Mouse (Mus musculus) erythroblast, adult 5-6 weeks (primary cell): ENCODE data around the gene Fkbp9. TPM values are rescaled to one million over a fixed set of nuclear protein-coding genes. Genes with fewer than 3 reads are reported as not detected.
A peak's percentile ranks its signal among the peaks of the same experiment; 100 is the strongest.
"Not testable (repeated sequence)": the region's sequence is repeated elsewhere in the genome, so short reads cannot be mapped to it uniquely, and the experiment has no call there.

Experiments used
- ATAC-seq: replicated peaks from 2 replicates; pipeline ENCODE4 v1.8.0; 2016; ENCODE audit warnings: moderate number of reproducible peaks, mild to moderate bottlenecking, moderate TSS enrichment, inconsistent platforms; ENCODE audit not compliant: poor library complexity, low FRiP score, severe bottlenecking
- total RNA-seq, 2 experiments: library from RNA; stranded (forward) in 1 of 2; stranded (reverse) in 1 of 2; fragments of 150-400 nt in 1 of 2; fragments of 200-764, 138-1000 nt in 1 of 2; gene quantifications; 2 replicates each; pipeline versions ENCODE4 v1.2.3 to v1.2.4; 2015 to 2017; ENCODE audit warnings: low replicate concordance in 2 of 2

Gene Fkbp9
- total RNA-seq, 2 experiments from 2014 or later: 2.5 TPM; not detected in 1

DNA sequence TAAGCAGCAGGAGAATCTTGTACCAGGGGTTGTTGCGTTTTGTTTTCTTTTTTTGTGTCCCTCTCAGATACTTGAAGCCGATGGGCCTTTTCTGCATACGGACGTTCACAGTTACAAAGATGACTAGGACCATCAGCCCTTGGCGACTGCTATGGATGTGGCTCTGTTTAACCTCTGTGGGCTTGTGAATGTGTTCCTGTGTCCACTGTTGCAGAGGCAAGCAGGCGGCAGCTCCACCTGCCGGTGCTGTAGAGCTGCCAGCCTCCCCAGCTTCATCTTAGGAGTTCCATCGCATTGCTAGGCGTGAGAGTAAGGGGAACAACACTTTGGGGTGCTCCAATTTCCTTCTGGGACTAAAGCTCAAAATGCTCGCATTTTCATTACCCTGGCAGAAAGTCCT, 3.7 kb downstream of the Fkbp9 start:
- ATAC-seq: no peak

GRCm38 (mm10) chr6:56837166-56837565, 5.3 kb downstream of the Fkbp9 start:
- no peak for ATAC-seq

DNA sequence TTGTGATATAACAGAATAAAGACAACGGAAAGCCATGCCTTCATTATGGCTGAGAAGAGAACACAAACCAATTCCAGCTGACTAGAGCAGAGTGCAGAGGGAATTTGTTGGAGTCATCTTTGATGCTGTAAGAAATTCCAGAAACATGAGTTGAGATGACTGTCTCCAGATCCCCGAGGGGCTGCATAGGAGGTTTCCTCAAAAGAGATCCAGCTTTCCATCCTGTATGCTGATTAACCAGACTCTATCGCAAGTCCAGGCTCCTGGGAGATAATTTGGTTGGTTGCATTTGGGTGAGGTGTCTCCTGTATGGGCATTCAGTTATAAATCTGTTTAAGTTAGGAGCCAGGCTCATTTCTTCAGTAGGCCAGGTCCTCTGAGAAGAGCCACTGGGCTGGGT, 5.8 kb downstream of the Fkbp9 start:
- ATAC-seq: no peak

DNA sequence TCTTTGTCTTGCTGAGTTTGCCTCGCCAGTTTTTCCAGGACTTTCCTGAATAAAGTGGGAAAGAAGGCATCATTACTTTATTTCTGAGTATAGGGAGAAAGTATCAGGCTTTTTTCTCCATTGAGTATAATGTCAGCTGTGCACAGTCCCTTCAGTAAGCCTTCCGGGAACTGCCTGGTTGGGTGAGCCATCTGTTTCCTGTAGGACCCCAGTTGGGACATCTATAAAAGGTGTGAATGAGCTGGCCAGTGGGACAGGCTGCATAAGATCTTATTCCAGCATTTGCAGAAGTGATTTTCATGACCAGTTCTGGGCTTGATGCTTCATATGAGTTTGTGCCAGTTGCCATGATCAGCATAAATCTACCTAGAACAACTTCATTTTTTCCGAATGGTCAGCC, 11.4 kb downstream of the Fkbp9 start:
- ATAC-seq: no peak

- ATAC-seq: peak; percentile 66
Measured at GRCm38 (mm10) chr6:56844365-56844764, 12.5 kb downstream of the Fkbp9 start.

- no peak for ATAC-seq
Measured at GRCm38 (mm10) chr6:56848974-56849373, 17.1 kb downstream of the Fkbp9 start.

DNA sequence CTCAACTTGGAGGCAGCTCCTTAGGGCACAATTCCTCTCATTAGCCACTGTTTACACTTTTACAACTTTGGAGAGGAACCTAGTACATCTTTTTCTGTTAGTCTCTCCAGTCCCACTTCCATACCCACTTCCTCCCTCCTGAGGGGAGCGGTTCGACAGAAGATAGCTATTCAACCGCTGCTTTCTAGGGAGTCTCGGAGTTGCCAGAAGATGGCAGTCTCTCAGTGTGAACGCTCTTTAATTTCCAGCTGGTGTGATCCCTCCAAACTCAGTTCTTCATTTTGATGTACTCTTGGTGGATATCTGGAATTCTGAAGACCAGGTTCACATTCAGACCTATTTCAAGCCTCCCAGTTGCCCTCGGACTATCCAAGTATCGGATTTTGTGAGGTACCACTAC, 18.5 kb downstream of the Fkbp9 start:
- no peak for ATAC-seq

- ATAC-seq: no peak
Measured at GRCm38 (mm10) chr6:56854803-56855202, 22.9 kb downstream of the Fkbp9 start.

DNA sequence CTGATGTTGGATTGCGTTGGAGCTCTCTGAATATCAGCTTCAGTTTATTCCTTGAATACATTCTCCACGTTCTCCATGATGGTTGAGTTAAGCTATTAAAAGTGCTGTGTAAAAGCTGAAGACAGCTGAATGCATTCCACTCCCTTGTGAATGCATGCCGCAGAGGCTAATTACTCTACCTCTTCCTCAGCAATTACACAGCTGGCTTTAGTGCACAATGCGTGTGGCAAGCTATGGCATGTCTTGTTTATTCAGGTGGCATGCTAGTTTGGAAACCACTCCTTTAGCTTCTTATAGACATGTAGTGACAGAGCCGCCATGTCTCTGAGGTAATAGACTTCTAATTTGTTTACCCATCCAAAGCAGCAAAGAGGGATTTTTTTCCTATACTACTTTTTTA, 24.9 kb downstream of the Fkbp9 start:
- no peak for ATAC-seq

DNA sequence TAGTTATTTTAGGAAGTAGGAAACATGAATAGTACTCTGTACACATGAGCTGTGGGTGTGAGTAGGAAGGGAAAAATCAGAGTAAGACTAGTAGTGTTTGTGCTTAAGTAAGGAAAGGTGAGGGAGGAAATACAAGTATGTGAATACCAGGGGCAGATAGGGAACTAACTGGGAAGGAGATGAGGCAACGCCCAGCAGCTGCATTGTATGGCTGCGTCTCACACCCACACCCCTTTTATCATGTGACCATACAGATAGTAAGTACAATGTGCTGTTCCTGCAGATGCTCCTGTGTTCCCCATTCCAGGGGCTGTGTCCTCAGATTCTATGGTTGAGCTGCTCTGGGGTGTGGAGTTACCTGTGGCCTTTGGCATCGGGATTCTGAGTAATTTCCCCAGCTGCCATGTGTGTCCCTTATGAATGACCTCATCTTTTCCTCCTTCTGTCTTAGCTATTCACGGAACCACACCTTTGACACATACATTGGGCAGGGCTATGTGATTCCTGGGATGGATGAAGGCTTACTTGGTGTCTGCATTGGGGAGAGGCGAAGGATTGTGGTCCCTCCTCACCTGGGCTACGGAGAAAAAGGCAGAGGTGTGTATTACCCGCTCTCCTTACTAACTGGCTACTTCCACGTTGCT, 28.5 kb downstream of the Fkbp9 start:
- ATAC-seq: peak; percentile 39

DNA sequence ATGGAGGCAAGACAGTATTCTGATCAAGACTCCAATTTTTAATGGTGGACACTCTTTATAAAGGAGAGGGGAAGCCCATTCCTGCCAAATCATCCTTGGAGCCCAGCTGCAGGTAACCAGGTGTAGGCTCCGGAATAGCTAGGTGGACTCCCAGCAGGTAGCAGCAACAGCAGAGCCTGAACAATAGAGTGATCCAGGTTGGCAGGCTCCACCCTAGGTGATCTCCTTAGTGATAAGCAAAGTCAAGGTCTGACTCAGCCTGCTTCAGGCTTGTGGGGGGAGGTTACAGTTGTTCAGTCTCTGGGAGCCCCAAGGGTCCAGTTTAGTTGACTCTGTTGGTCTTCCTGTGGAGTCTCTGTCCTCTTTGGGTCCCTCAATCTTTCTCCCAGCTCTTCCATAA, 35.0 kb downstream of the Fkbp9 start:
- not testable (repeated sequence) for ATAC-seq

DNA sequence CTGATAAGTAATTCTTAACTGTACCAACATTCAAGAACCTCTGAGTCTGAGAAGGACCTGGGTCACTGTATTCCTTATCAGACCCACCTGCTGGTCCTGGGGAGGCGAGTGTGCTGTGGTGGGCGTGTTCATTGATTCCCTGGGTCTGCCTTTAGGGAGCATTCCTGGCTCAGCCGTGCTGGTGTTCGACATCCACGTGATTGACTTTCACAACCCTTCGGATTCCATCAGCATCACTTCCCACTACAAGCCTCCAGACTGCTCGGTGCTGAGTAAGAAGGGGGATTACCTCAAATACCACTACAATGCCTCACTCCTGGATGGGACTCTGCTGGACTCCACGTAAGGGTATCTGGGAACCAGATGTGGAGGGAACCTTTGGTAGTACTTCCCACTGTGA, 36.7 kb downstream of the Fkbp9 start:
- no peak for ATAC-seq

DNA sequence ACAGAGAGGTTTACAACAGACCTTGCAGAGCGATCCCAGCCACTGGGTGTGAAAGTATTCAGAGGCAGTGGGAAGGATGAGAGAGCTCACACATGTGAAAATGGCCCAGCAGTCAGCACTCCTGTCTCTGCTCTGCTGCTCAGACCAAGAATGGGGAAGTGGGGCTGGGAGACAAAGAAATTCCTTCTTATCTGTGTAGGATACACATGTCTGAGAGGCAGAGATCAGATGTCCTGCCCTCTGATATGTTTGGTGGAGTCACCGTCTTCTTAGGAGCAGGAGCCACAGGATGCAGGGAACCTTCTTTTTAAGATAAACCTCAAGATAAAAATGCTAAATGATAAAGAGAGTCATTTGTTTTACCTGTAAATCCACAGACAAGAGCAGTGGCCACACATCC, 38.2 kb downstream of the Fkbp9 start:
- no peak for ATAC-seq

DNA sequence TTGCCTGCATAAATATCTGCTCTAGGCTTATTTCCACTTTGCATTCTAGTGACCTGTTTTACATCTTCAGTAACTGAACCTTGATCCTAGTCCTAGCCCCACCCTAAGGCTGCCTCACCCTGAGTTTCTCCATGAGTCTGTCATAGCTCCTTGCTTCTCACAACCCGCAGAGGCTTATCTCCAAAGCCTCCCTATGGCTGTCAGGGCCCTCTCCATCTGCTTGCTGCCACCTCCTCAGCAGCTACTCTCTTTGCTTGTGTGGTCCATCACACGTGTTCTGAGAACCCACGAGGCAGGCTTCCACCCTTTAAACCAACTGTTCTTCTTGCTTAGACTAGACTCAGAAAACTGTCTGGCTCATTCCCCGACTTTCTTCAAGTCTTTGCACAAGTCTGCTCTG, 45.0 kb downstream of the Fkbp9 start:
- no peak for ATAC-seq

DNA sequence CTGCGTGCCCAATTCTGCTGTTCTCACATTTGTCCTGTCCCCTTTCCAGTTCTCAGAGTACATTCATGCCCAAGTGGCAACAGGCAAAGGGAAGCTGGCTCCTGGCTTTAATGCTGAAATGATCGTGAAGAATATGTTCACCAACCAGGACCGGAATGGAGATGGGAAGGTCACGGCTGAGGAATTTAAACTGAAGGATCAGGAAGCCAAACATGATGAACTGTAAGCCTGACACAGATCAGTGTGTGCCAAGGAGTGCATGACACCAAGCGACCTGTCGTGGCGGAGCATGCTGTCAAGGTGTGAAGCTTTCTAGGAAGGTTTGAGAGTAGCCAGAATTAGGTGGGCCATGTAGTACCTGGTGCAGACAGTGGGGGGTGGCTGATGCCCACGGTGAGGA, 46.1 kb downstream of the Fkbp9 start:
- ATAC-seq: no peak

DNA sequence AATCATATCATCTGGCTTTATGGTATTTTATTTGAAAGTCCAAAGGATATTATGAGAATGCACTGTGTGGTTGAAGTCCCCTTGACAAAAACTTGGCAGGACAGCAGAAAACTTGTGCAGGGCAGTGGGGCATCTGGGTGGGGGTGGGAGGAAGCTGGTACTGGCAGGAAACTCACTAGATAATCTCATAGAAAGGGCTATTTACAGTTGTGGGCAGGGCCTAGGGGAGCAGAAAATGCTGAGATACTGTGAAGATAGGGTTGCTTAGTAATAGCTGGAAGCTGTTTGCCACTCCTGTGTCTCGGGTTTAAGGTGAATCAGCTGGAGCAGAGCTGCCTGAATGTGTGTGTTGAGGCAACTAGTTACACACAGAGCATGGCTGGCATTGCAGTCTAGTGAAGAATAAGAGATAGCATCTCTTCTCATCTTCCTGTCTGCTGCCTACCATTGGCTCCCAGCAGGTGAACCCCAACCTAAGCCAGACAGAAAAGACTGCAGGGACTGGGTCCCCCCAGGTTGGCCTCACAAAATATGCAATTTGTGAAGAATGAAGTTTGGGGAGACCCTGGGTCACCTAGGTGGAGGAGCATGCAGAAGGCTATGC, 47.6 kb downstream of the Fkbp9 start:
- no peak for ATAC-seq

DNA sequence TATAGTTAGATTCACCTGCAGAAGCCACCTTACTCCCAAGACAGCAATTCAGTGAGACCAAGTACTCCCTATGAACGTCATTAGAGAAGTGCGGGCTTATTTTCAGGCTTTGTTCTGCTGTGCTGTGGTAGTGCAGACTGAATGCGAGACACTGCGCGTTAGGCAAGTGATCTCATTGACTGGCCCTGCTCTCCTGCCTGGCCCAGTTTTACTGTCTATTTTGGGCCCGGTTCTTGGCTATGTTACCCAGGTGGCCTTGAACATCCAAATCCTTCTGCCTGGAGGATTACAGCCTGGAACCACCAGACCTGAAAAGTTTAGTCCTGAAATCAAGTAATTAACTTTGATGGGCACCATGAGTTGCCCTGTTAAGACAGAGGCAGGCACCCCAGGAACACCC, 56.7 kb downstream of the Fkbp9 start:
- ATAC-seq: no peak

GRCm38 (mm10) chr6:56890762-56891161, 58.9 kb downstream of the Fkbp9 start:
- no peak for ATAC-seq

DNA sequence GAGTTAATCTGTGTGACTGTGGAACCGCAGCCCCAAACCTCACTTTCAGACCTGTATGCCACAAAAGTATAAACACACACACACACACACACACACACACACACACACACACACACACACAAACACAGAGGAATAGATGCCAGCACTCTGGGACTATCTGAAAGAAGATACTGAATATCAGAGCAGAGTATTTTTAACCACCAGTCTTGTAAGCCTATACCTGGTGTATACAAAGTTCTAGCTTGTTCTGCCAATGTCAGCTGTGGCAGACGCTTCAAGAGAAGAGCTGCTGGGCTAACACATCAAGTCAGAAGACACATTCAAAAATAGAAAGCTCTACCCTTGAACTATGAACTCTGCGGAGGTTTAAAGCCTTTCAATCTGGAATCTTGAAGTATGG, 67.7 kb downstream of the Fkbp9 start:
- no peak for ATAC-seq

GRCm38 (mm10) chr6:56901336-56901735, 69.5 kb downstream of the Fkbp9 start:
- 0 out of 2 replicates have a peak, but pooled peaks have one; percentile 12 for ATAC-seq

GRCm38 (mm10) chr6:56901824-56902386, 70.0 kb downstream of the Fkbp9 start:
- ATAC-seq: peak; percentile 50
